Mouse (Mus musculus) liver, adult (tissue): ENCODE measurements around the gene Dhx8.

ENCODE experiments used
- GATA4 ChIP-seq: IDR thresholded peaks from 2 replicates; pipeline ENCODE4 v1.6.1; 2014; ENCODE audit warnings: mild to moderate bottlenecking, low read length; ENCODE audit not compliant: insufficient replicate concordance

Gene Dhx8

GRCm38 (mm10) chr11:101719986-101720520, 12.7 kb upstream of the Dhx8 start:
- TF ChIP-seq GATA4 = no peak

DNA sequence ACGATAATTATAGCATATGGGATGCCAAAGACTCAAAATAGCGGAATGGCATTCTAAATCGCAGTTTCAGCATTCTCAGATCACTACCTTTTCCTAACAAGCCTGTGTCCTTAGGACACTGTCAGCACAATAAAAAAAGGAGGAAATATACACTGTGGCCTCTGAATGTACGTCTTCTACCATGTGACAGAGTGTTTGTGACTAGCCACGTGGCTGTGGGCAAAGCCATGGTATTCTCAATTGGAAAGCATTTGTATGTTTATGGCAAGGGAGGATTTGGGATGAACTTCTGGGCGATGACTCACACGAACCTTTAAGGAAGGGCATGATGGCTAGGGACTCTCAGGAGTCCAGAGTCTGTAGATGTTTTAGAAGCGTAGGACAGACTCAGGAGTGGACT, 7.7 kb upstream of the Dhx8 start:
- no peak for TF ChIP-seq GATA4

DNA sequence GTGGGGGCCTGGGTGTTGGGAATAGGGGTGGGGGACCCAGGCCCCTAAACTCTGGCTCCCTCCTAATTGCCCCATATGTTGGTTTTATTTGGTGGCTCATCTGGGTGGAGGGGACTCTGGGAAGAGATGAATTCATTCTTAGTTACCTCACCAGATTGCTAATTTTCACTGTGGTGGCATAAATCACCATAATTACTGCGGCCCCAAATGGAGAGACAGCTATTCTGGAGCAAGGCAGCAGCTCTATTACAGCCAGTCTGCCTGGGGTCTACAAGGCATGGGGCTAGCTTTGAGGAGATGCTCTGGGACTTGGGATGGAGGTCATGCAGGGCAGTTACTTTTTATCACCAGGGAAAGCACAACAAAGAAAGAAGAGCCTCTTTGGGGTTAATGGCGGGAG, 6.0 kb upstream of the Dhx8 start:
- TF ChIP-seq GATA4 = no peak

DNA sequence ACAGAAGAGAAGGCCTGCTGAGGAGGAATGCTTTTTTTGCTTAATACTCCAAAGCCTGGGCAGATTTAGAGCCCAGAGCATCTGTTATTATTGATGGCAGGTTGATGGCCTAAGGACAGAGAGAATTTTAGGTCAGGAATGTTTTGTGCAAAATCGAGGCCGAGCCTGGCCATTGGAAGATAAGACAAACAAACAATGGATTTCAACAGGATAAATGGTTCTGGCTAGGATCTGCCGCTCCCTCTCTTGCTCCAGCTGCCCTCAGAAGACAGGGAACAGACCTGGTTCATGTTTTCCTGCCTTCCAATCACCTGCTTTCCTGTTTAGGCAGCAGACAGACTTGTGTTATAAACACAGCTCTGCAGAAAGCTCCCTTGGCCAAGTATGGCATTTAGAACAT, 3.4 kb upstream of the Dhx8 start:
- peak; percentile 95 for TF ChIP-seq GATA4

- TF ChIP-seq GATA4 = no peak
These were observed 877 bp downstream of the Dhx8 start for GRCm38 (mm10) chr11:101733596-101733995.

GRCm38 (mm10) chr11:101756616-101757015, 23.9 kb downstream of the Dhx8 start:
- no peak for TF ChIP-seq GATA4

DNA sequence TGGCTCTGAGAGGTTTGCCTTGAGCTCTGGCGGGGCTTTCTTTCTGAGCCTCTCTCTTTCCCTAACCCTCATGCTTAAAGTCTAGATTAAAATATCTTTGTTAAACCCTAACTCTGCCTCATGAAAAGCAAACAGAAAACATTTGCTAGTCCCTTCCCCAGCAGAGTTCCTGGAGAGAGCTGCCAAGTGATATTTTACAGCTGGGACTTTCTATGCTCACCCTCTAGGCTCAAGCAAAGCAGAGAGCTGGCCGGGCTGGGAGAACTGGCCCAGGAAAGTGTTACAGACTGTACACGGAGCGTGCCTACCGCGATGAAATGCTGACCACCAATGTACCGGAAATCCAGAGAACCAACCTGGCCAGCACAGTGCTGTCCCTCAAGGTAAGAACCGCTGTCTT, 24.6 kb downstream of the Dhx8 start:
- TF ChIP-seq GATA4 = no peak

DNA sequence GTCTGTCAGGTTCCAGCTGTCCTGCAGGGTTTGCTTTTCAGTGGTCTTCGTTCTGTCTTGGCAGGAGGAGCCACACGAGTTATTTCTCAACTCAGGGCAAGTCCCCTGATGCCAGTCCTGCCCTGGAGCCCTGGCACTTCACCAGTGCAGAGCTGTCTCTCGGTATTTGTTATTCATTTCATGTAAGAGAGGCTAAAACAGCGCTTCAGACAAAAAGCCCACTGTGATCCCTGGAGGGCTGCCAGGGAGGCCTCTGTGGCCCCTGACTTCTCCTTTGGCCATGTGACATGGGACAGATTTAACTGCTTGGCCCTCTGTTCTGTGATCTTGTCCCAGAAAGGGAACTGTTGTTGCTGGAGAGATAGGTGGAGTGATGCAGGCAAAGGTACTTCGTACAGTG, 25.7 kb downstream of the Dhx8 start:
- no peak for TF ChIP-seq GATA4

GRCm38 (mm10) chr11:101759530-101759929, 26.8 kb downstream of the Dhx8 start:
- TF ChIP-seq GATA4 = no peak

DNA sequence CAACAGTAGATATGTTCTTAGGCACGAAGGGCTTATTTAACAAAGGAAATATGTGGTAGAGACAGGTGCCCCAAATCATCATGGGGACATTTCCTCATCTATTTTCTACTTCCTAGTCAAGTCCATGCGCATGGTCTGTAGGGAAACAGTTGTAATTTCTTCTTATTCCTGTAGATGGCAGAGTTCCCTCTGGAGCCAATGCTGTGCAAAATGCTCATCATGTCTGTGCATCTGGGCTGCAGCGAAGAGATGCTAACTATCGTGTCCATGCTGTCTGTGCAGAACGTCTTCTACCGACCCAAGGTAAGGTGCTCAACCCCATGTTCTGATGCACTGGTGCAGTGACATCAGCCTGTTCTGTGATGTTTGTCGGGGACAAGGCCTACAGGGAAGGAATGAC, 31.0 kb downstream of the Dhx8 start:
- TF ChIP-seq GATA4 = no peak

DNA sequence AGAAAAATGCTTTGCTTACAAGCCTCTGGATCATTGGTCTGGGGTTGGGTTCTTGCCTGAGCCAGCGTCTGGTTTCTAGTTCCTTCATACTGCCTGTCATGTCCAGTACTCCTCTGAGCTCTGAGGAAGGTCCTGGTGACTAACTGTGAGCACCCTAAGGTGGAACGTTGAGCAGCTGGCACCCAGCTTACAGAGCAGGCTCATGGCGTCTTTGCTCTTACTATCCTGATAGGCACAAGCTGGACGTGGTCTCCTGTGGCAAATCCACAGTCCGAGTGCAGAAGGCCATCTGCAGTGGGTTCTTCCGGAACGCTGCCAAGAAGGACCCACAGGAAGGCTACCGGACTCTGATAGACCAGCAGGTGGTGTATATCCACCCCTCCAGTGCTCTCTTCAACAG, 31.8 kb downstream of the Dhx8 start:
- no peak for TF ChIP-seq GATA4

DNA sequence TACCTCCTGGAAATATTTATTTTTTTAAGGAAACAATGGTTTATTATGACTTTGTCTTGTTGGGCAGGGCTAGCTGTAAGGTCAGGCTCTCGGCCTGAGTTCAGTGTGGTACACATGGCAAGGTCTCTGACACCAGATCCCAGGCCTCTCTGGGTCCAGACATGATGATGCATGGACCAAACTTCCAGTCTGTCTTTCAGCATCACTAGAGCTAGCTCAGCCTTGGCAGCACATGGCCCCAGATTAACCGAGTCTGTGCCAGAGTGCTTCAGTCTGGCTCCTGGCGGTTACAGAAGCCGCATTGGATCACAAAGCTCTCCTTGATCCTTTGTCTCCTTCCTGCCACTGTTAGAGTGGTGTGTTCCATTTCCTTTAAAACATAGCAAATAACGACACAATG, 34.6 kb downstream of the Dhx8 start:
- TF ChIP-seq GATA4 = no peak

DNA sequence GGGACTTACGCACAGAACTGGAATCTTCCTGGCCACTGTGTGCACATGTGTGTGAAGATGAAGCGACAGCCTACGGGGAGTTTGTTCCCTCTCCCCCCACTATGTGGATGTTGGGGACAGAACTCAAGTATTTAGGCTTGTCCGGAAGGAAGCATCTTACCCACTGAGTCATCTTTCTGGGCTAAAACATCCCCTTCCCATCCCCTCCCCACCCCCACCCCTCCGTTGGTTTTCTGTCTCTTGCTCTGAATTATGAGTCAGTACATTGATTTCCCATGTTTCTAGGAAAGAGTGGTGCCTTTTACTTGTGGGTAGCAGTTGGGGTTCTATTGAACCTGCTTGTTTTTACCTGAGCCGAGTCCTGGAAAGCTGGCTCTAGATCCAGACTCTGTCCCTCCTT, 36.0 kb downstream of the Dhx8 start:
- TF ChIP-seq GATA4 = no peak

GRCm38 (mm10) chr11:101770266-101770665, 37.5 kb downstream of the Dhx8 start:
- TF ChIP-seq GATA4 = peak; percentile 20; the same call in 1 of the 2 replicates

- TF ChIP-seq GATA4 = no peak
These were observed 39.3 kb downstream of the Dhx8 start for GRCm38 (mm10) chr11:101772027-101772426.

DNA sequence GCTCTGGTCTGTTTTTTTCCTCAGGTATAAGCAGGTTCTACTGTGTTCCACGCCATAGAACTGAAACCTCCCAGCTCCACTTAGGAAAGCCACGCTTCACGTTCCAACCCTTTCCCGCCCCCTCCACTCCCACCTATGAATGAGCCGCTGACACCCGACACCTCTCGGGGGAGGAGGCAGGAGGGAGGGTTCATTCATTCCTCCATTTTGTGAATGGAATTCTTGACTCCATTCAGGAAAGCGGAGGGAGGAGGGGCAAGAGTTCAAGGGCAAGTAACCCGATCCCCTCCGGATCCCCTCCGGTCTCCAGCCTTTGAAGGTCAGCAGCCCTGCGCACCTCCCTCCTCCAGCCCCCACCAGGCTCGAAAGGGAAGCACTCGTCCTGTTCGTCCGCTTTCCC, 39.7 kb downstream of the Dhx8 start:
- TF ChIP-seq GATA4 = no peak

DNA sequence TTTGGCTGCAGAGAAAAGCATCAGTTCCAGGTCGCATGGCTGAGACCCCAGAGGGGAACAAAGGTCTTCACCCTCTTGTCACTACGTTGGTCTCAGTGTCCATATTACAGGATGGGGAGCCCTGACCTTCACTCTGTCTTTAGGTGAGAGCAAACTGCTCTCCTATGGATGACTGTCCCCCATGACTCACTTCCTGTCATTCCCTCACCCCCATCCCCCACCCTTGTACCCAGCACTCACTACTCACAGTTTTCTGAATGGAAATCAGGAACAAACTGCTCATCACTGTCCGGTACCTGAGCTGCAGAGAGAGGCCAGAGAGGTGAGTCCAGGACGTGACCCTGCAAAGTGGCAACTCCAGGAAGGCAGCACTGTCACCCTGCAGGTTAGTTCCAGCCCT, 44.1 kb downstream of the Dhx8 start:
- TF ChIP-seq GATA4 = no peak

GRCm38 (mm10) chr11:101783135-101783534, 50.4 kb downstream of the Dhx8 start:
- no peak for TF ChIP-seq GATA4
